Mouse (Mus musculus): ENCODE measurements around the gene U2af1.
"Not testable (repeated sequence)": the region's sequence is repeated elsewhere in the genome, so short reads cannot be mapped to it uniquely, and the experiment has no call there.

Gene U2af1

DNA sequence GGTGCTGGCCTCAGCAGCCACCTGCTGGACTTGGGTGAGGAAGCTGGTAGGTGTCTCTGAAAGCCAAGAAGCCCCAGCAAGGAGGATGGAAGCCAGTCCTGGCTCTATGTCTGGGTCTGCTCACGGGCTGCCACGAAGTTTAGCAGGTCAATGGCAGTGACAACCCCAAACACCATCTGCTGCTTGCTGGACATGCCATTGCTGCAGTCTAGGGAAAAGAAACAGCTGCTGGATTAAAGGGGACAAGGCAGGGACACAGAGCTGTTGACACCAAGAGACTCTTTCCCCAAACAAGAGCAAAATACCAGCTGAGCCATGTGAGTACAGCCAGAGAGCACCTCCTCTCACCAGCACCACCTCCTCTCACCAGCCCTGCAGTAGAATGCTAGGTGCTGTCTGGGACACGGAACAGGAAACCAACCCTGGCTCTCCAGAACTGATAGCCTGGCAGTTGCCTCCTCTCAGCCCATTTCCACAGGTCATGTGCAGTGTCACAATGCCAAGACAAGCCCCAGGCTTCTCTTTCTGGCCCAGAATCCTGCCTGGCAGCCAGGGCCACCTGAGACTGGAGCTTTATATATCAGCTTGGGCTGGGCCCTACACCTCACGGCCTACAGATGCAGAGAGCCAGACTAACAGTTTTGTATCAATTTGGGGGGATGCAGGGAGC is 45.5 kb downstream of the U2af1 start:
- DNase-seq: no peak

DNA sequence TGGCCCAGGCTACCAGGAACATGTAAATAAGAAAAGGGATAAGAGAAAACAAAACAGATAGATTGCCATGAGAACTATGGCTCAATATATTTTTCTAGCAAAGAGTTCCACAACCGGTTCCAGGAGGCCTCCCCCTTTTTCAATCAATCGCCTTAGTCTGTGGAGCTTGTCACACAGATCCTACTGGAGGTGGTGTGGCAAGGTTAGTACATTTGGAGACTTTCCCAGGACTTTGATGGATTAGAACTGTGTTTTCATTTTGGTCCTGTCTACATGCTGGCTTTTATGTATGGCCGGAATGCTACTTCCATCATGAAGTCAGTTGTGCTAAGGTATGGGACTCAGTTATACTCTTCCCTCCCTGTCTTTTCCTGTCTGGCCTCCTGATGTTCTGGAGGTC is 48.8 kb downstream of the U2af1 start:
- DNase-seq: no peak

DNA sequence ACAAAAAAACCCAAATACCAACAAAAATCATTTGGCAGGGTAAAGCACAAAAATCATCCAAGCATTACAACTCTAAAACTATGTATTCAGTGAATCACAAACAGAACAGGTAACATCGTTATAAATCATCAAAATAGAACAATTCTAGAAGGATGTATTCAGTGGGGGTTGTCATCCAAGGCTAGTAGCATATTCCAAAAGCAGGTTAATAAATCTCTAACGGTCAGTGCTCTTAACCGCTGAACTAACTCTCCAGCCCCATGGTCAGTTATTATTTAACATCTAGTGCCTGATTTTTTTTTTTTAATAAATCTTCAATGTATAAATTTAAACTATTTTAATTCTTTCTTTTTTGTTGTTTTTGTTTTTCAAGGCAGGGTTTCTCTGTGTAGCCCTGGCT is 49.5 kb downstream of the U2af1 start:
- not testable (repeated sequence) for DNase-seq

DNA sequence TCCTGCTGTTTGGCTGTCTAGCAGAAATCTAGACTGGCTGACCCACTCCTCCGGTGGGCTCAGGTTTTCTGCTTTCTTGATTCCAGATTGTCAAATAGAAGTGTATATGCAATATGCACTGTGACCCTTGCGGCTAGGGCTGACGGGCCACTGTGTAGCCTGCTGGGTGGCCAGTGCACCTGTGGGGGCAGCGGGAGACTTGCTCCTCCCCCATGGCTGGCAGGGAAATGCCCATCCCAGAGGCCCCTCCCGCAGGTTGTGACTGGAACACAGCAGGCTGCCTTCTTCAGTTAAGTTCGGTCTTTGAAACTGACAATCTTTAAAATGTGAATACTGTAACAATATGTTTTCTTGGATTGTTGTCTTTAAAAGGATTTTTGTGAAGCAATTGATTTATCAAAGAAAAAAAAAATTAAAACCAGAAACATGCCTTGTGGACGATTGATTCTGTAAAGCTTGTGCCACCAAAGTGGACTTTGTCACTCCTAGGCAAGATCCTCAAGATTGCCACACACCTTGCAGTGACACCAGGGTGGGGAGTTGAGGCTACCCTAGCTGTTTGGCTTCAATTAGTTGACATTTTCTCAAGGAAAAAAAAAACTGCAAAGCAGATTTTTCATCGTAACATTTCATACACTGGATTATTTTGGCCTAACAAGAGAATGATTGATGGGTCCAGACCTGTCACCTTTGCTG is 51.3 kb downstream of the U2af1 start:
- DNase-seq: no peak

DNA sequence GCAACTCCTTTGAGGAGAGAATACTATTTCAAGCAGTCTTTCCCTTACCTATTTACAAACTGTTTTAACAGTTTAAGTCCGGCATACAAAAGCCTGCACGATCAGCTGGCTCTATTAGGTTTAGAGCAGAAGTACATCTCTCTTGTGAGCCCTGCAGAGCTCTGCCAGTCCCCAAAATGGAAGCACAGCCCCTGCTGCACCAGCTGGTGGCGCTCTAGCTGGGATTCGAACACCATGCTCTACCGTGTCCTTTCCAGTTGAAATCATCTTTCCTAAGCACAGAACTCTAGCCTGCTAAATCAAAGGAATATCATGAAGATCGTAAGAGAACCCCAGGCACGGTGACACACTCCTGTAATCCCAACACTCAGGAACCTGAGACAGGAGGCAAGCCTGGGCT is 52.3 kb downstream of the U2af1 start:
- DNase-seq: no peak

DNA sequence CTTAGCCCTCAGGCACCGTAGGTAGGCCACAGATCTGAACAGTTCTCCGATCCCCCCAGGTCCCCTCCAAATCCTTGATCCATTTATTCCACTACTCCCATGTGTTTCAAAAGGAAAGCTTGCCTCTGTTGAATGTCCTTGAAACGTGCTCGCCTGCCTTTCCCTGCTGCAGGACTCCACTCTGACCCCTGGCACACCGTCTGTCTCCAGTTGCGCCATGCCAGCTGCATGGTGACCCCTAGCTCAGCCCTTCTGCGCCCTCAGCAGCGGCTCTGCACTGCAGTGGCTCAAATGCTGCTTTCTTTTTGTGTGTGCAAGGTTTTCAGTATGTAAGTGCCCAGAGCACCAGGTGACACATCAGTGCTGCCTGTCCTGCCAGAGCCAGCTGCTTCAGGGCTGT is 60.1 kb downstream of the U2af1 start:
- no peak for DNase-seq

DNA sequence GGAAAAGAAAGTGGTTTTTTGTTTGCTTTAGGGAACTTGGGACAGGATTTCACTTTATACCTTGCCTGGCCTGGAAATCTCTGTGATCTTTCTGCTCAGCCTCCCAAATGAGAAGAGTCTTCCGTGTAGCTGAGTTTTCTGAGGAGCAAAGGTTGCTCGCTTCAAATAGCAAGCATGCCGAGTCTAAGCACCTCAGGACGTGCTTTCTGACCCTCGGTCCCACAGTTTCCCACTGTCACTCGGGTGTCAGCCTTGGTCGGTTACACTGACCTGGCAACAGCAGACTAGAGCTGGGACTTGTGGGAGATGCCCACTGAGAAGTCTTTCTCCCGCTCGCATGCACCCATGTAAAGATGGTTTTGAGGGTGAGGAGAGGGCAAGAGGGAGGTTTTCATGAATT is 60.7 kb downstream of the U2af1 start:
- no peak for DNase-seq

All from spleen, adult 18-20 months (tissue).